Mouse (Mus musculus) hindbrain, embryonic 15.5 days (tissue): ENCODE measurements around the gene Slc25a11. TPM values are rescaled to one million over a fixed set of nuclear protein-coding genes. Genes with fewer than 3 reads are reported as not detected.
A peak's percentile ranks its signal among the peaks of the same experiment; 100 is the strongest.

Experiments
- ATAC-seq: fragments of 200-750 bp; cut with Nextera tagmentation; 2 replicates; pipeline ENCODE4 v1.8.0; 2017; ENCODE audit warnings: low read depth, moderate number of reproducible peaks, moderate TSS enrichment; ENCODE audit not compliant: low FRiP score
- H3K27ac ChIP-seq: fragments of 300-500 bp; sonication (generic); replicated peaks from 2 replicates; pipeline ENCODE4 v1.5.1; 2015; ENCODE audit warnings: mild to moderate bottlenecking, inconsistent platforms
- H3K27me3 ChIP-seq: fragments of 300-500 bp; sonication (generic); 2 replicates; pipeline ENCODE4 v1.6.1; 2015; ENCODE audit warnings: control low read depth, inconsistent platforms
- H3K36me3 ChIP-seq: fragments of 300-500 bp; sonication (generic); 2 replicates; pipeline ENCODE4 v1.6.1; 2015; ENCODE audit warnings: control low read depth, inconsistent platforms
- H3K4me1 ChIP-seq: fragments of 300-500 bp; sonication (generic); replicated peaks from 2 replicates; pipeline ENCODE4 v1.6.1; 2015; ENCODE audit warnings: control low read depth, inconsistent platforms
- H3K4me2 ChIP-seq: fragments of 300-500 bp; sonication (generic); 2 replicates; pipeline ENCODE4 v1.6.1; 2015; ENCODE audit warnings: moderate library complexity, mild to moderate bottlenecking, inconsistent platforms
- H3K4me3 ChIP-seq: fragments of 300-500 bp; sonication (generic); 2 replicates; pipeline ENCODE4 v1.5.1; 2015; ENCODE audit warnings: mild to moderate bottlenecking, inconsistent platforms
- H3K9ac ChIP-seq: fragments of 300-500 bp; sonication (generic); 2 replicates; pipeline ENCODE4 v1.6.1; 2015; ENCODE audit warnings: inconsistent platforms
- H3K9me3 ChIP-seq: fragments of 300-500 bp; sonication (generic); 2 replicates; pipeline ENCODE4 v1.6.1; 2016; ENCODE audit warnings: control low read depth, inconsistent platforms
- whole genome bisulfite sequencing: fragments of 180-500 bp; shearing (Covaris S2); methylation state at CpG from one replicate; pipeline ENCODE4 v1.1.7; 2015; 5-methylcytosine and 5-hydroxymethylcytosine counted together
- polyA plus RNA-seq: library from polyadenylated mRNA; unstranded; fragments of >200 nt; fragmentation: Nextera tagmentation; extraction: Ambion mirVana; gene quantifications from 2 replicates; pipeline ENCODE4 v1.2.1, GENCODE M21; 2015

Slc25a11 gene
- polyA plus RNA-seq, 1 experiment from 2014 or later = 176 TPM

DNA sequence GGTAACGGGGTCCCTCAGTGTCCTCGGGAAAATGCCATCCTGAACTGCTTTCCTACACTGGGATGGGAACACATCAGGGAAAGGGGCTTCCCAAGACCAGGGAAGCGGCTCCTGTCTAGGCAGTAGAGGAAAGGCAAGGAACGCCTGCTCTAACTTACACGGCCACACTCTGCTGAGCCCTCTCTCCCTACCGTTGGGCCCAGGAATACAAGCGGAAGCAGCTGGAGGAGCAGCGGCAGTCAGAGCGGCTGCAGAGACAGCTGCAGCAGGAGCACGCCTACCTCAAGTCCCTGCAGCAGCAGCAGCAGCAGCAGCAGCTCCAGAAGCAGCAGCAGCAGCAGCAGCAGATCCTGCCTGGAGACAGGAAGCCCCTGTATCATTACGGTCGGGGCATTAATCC lies 40.6 kb downstream of the Slc25a11 start:
- Histone ChIP-seq H3K9ac (no peak overlapping the region), H3K4me3 (no peak overlapping the region), H3K27ac (no peak overlapping the region), H3K4me1 (no peaks in the 10 kb centered on the region), H3K4me2 (no peak overlapping the region), H3K9me3 (no peaks in the 10 kb centered on the region), H3K27me3 (no peaks in the 10 kb centered on the region), H3K36me3 (peaks cover 75% of the 10 kb centered on the region)
- no peak for ATAC-seq
- 81% methylated on average over 12 of the region's 12 CpGs for WGBS

DNA sequence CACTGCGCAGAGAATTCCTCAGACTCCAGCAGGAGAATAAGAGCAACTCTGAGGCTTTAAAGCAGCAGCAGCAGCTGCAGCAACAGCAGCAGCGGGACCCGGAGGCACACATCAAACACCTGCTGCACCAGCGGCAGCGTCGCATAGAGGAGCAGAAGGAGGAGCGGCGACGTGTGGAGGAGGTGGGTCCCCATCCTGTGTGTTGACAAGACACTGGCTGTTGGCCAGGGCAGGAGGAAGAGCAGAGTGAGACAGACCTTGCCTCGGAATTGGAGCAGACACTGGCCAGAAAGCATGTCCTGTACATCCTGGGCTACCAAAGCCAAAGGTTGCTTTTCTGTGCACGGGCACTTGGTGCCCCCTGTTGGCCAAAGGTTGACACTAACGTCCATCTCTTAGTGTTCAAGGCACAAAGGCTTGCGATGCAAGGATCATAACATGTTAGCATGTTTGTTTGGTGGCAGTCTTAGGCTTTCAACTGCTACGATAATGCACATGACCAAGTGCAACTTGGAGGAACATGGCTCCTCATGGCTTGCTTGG lies 42.2 kb downstream of the Slc25a11 start:
- Histone ChIP-seq H3K9me3 (no peaks in the 10 kb centered on the region), H3K4me2 (no peak overlapping the region), H3K9ac (no peak overlapping the region), H3K27me3 (no peaks in the 10 kb centered on the region), H3K4me3 (no peak overlapping the region), H3K4me1 (no peaks in the 10 kb centered on the region), H3K36me3 (peaks cover 67% of the 10 kb centered on the region), H3K27ac (no peak overlapping the region)
- no peak for ATAC-seq
- 55% methylated on average over 14 of the region's 14 CpGs for WGBS

DNA sequence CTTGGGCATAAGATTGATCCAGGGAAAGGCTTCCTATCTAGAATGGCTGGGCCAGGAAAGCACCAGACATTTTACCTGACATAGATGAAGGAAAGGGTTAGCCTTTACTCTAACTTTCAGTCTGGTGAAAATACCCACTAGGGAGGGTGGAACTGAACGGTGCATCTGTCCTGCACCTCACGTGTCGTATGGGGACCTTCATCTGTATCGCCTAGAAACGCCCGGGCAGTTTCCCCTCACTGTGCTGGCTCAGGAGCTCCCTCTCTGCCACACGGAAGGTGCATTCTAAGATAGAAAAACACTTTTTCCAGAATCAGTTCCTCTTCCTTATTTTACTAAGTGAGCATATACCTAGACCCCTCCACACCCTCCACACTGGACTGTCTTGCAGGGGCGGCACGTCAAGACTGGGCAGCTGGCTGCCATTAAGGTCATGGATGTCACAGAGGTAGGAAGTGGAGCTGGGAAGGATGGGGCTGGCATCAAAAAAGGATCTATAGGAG lies 48.8 kb downstream of the Slc25a11 start:
- H3K9ac ChIP-seq = no peak overlapping the region
- H3K27me3 ChIP-seq = no peaks in the 10 kb centered on the region
- no peaks in the 10 kb centered on the region for H3K9me3 ChIP-seq
- 93% methylated on average over 9 of the region's 9 CpGs for WGBS
- no peak overlapping the region for H3K4me2 ChIP-seq
- H3K36me3 ChIP-seq = peaks cover 21% of the 10 kb centered on the region
- no peaks in the 10 kb centered on the region; the same call in 1 of the 2 replicates for H3K4me1 ChIP-seq
- no peak for ATAC-seq
- no peak overlapping the region for H3K27ac ChIP-seq
- no peak overlapping the region for H3K4me3 ChIP-seq

DNA sequence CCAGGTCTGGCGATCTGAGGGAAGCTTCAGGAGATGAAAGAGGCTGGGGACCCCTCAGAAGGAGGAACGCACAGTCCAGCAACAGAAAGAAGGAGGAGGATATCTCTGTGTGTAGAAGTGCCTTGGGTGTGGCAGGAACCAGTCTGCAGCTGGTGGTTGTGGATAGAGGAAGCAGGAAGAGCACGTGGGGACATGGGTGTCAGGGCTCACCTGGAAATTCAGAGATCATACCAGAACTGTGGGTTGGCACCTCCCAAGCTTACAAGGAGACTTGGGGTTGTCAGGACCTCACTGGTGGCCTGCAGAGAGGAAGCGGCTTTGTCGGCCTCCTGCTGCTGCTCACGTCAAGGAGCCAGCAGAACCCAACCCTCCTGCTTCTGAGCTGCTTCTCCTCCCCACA lies 50.0 kb downstream of the Slc25a11 start:
- 85% methylated on average over 6 of the region's 6 CpGs for WGBS
- Histone ChIP-seq H3K4me1 (no peaks in the 10 kb centered on the region; the same call in 1 of the 2 replicates), H3K9ac (no peak overlapping the region), H3K4me2 (no peak overlapping the region), H3K27ac (no peak overlapping the region), H3K27me3 (no peaks in the 10 kb centered on the region), H3K36me3 (peaks cover 21% of the 10 kb centered on the region), H3K9me3 (no peaks in the 10 kb centered on the region), H3K4me3 (no peak overlapping the region)
- ATAC-seq = no peak

DNA sequence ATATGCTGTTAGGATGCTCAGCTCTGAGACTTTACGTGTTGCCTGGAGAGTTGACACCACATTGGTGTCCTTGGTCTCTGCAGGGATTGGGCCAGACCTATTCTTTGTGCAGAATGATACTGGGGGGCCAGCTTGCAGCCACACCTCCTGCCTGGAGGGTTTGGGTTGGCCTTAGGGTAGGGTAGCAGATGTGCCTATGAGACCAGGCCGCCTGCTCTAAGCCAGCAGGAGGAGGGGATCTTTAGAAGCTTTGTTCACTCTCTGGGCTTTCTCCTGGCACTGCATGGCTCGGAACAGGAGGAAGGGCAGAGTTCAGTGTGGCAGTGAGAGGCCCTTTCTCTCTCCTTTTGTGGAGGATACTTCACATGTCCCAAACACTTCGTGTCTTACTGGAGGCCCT lies 51.2 kb downstream of the Slc25a11 start:
- no peaks in the 10 kb centered on the region for H3K27me3 ChIP-seq
- H3K4me2 ChIP-seq = no peak overlapping the region
- no peaks in the 10 kb centered on the region for H3K9me3 ChIP-seq
- ATAC-seq = no peak
- H3K36me3 ChIP-seq = peaks cover 15% of the 10 kb centered on the region
- H3K9ac ChIP-seq = no peak overlapping the region
- no peak overlapping the region for H3K4me3 ChIP-seq
- H3K4me1 ChIP-seq = no peaks in the 10 kb centered on the region; the same call in 1 of the 2 replicates
- WGBS = 39% methylated on average over 4 of the region's 4 CpGs
- H3K27ac ChIP-seq = peak overlapping the region; percentile 5

DNA sequence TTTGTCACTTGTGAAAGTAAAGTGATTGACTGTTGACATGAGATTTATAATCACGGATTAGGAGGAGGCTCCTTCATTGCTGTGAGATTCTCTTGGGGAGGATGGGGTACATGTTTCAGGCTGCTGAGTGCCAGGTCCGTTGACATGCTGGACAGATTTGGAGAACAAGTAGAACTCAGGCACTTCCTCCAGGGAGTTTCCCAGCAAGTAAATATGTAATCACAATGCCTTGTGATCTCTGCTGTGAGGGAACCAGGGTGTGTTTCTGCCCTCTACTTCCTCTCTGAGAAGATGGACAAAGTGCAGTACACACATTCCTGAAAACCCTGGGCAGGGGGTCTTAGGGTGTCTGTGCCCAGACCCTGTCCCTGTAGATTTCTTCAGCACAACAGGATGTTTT lies 51.6 kb downstream of the Slc25a11 start:
- Histone ChIP-seq H3K9me3 (no peaks in the 10 kb centered on the region), H3K27ac (peak overlapping the region; percentile 5; the same call in 1 of the 2 replicates), H3K27me3 (no peaks in the 10 kb centered on the region), H3K36me3 (peaks cover 15% of the 10 kb centered on the region), H3K4me1 (no peaks in the 10 kb centered on the region; the same call in 1 of the 2 replicates), H3K9ac (no peak overlapping the region), H3K4me3 (no peak overlapping the region), H3K4me2 (no peak overlapping the region)
- 80% methylated on average over 2 of the region's 2 CpGs for WGBS
- no peak for ATAC-seq

DNA sequence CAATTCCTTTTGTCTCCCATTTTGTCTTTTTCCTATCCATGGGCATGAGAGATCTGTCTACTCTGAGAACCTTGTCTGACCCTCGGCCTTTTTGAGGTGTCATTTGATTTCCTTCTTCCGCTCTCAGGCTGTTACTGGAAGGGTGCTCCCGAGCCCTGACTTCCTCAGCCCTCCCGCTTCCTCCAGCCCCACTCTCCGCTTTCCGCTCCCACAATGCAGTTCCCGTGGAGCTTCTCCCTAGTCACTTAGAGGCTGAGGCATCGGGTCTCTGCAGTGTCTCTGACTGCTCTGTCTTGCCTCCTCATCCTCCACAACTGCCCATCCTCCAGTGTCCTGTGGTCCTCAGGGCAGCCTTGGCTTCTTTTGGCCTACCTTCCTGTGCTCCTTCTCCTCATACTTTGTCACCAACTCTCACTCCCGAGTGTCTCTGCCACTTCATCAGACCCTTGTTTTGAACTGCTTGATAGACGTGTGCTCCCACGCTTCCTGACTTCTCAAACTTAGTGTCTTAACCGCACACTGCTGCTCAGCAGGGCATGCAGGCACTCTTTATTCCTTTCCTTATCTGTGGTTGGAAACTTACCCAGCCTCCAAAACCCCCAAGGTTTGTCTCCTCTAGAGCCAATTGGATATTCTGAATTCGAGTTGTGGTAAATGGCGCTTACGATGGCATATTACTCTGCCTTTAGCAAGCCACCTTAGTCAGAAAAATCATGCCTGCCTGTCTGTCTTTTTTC lies 52.9 kb downstream of the Slc25a11 start:
- no peaks in the 10 kb centered on the region; the same call in 1 of the 2 replicates for H3K4me1 ChIP-seq
- WGBS = 84% methylated on average over 15 of the region's 15 CpGs
- no peak overlapping the region for H3K4me2 ChIP-seq
- no peak for ATAC-seq
- H3K27ac ChIP-seq = no peak overlapping the region
- H3K9me3 ChIP-seq = no peaks in the 10 kb centered on the region
- peaks cover 10% of the 10 kb centered on the region; the same call in 1 of the 2 replicates for H3K36me3 ChIP-seq
- no peak overlapping the region for H3K9ac ChIP-seq
- H3K27me3 ChIP-seq = no peaks in the 10 kb centered on the region
- no peak overlapping the region for H3K4me3 ChIP-seq

Other genes with a start within 250 kb of the Slc25a11 start
- gene Pelp1, start 237.4 kb downstream of the Slc25a11 start, polyA plus RNA-seq = 30.7 and 33.6 TPM in 2 replicates
- gene Arrb2, start 214.8 kb downstream of the Slc25a11 start, polyA plus RNA-seq = 50.3 and 57.5 TPM in 2 replicates
- gene Med11, start 195.6 kb downstream of the Slc25a11 start, polyA plus RNA-seq = 45.6 and 49.2 TPM in 2 replicates
- 0.77 and 0.90 TPM in 2 replicates for gene Zmynd15, start 188.0 kb downstream of the Slc25a11 start, polyA plus RNA-seq
- gene Cxcl16, start 187.5 kb downstream of the Slc25a11 start, polyA plus RNA-seq = 5.2 and 6.1 TPM in 2 replicates
- gene Tm4sf5, start 142.2 kb downstream of the Slc25a11 start, polyA plus RNA-seq = 3.4 and 4.0 TPM in 2 replicates
- 0.42 TPM in 1 of 2 replicates, not detected in the other for gene Vmo1, start 132.9 kb downstream of the Slc25a11 start, polyA plus RNA-seq
- 0.21 and 0.26 TPM in 2 replicates for gene Gltpd2, start 128.3 kb downstream of the Slc25a11 start, polyA plus RNA-seq
- 763 and 792 TPM in 2 replicates for gene Psmb6, start 122.1 kb downstream of the Slc25a11 start, polyA plus RNA-seq
- gene Gm40193, start 114.5 kb downstream of the Slc25a11 start, polyA plus RNA-seq = not detected in 2 replicates
- gene Pld2, start 107.4 kb downstream of the Slc25a11 start, polyA plus RNA-seq = 17.3 and 20.4 TPM in 2 replicates
- 18.1 and 20.5 TPM in 2 replicates for gene Mink1, start 84.6 kb downstream of the Slc25a11 start, polyA plus RNA-seq
- not detected in 2 replicates for gene 4930544D05Rik, start 31.6 kb downstream of the Slc25a11 start, polyA plus RNA-seq
- gene Chrne, start 28.3 kb downstream of the Slc25a11 start, polyA plus RNA-seq = 0.24 and 0.51 TPM in 2 replicates
- gene Gp1ba, start 8.4 kb downstream of the Slc25a11 start, polyA plus RNA-seq = 0.24 and 0.38 TPM in 2 replicates
- gene Rnf167, start 244 bp downstream of the Slc25a11 start, polyA plus RNA-seq = 94.8 and 109 TPM in 2 replicates
- 722 and 792 TPM in 2 replicates for gene Pfn1, start 7.2 kb upstream of the Slc25a11 start, polyA plus RNA-seq
- 6.7 and 8.7 TPM in 2 replicates for gene Eno3, start 9.7 kb upstream of the Slc25a11 start, polyA plus RNA-seq
- gene Spag7, start 21.9 kb upstream of the Slc25a11 start, polyA plus RNA-seq = 152 and 164 TPM in 2 replicates
- gene Camta2, start 40.6 kb upstream of the Slc25a11 start, polyA plus RNA-seq = 23.4 and 27.5 TPM in 2 replicates
- gene Inca1, start 52.7 kb upstream of the Slc25a11 start, polyA plus RNA-seq = 1.8 and 1.9 TPM in 2 replicates
- 1.7 and 1.9 TPM in 2 replicates for gene Kif1c, start 53.1 kb upstream of the Slc25a11 start, polyA plus RNA-seq
- 15.8 and 16.1 TPM in 2 replicates for gene Zfp3, start 116.7 kb upstream of the Slc25a11 start, polyA plus RNA-seq
- 0.39 TPM in 1 of 2 replicates, not detected in the other for gene Scimp, start 165.1 kb upstream of the Slc25a11 start, polyA plus RNA-seq
- gene Rabep1, start 197.3 kb upstream of the Slc25a11 start, polyA plus RNA-seq = 85.5 and 88.9 TPM in 2 replicates